Mouse (Mus musculus) MEL (cell line): ENCODE measurements around the gene Rnf130.

Experiments
- CHD2 ChIP-seq: IDR thresholded peaks from 2 replicates; pipeline ENCODE4 v1.6.1; 2011; ENCODE audit warnings: low read length, improper control_type of control experiment
- CTCF ChIP-seq, 3 experiments: IDR thresholded peaks in 2 of 3; conservative IDR thresholded peaks in 1 of 3; 2 replicates each; pipeline ENCODE4 v1.5.1; 2011 to 2012; ENCODE audit warnings: low read length in 3 of 3, low read depth in 2 of 3, mild to moderate bottlenecking in 2 of 3, improper control_type of control experiment in 1 of 3, inconsistent platforms in 1 of 3, mixed read lengths in 1 of 3, moderate library complexity in 1 of 3; ENCODE audit not compliant: control insufficient read depth in 1 of 3, insufficient read depth in 1 of 3, poor library complexity in 1 of 3, severe bottlenecking in 1 of 3
- EP300 ChIP-seq, 2 experiments: IDR thresholded peaks; 2 replicates each; pipeline ENCODE4 v1.6.1; 2011; ENCODE audit warnings: improper control_type of control experiment in 2 of 2, low read length in 2 of 2, low read depth in 1 of 2, mild to moderate bottlenecking in 1 of 2
- KAT2A ChIP-seq: conservative IDR thresholded peaks from 2 replicates; pipeline ENCODE4 v1.6.1; 2012; ENCODE audit warnings: low read depth, low read length, improper control_type of control experiment, inconsistent platforms
- MXI1 ChIP-seq: IDR thresholded peaks from 2 replicates; pipeline ENCODE4 v1.6.1; 2011; ENCODE audit warnings: mild to moderate bottlenecking, low read depth, low read length, improper control_type of control experiment
- POLR2A ChIP-seq, 2 experiments: IDR thresholded peaks; 2 replicates each; pipeline ENCODE4 v1.6.1; 2011 to 2012; ENCODE audit warnings: low read length in 2 of 2, mild to moderate bottlenecking in 2 of 2, control low read depth in 1 of 2, improper control_type of control experiment in 1 of 2, low read depth in 1 of 2, moderate library complexity in 1 of 2; ENCODE audit not compliant: control insufficient read depth in 1 of 2, insufficient read depth in 1 of 2, poor library complexity in 1 of 2
- RAD21 ChIP-seq: IDR thresholded peaks from 2 replicates; pipeline ENCODE4 v1.6.1; 2011; ENCODE audit warnings: mild to moderate bottlenecking, low read depth, low read length, improper control_type of control experiment
- SIN3A ChIP-seq: IDR thresholded peaks from 2 replicates; pipeline ENCODE4 v1.6.1; 2012; ENCODE audit warnings: low read length, improper control_type of control experiment, inconsistent platforms
- TAL1 ChIP-seq: IDR thresholded peaks from 2 replicates; pipeline ENCODE4 v1.6.1; 2012; ENCODE audit warnings: mild to moderate bottlenecking, inconsistent platforms, low read length, moderate library complexity, mixed read lengths
- USF1 ChIP-seq: IDR thresholded peaks from 2 replicates; pipeline ENCODE4 v1.6.1; 2014; ENCODE audit warnings: low read depth, mild to moderate bottlenecking, inconsistent platforms, low read length, improper control_type of control experiment, moderate library complexity
- USF2 ChIP-seq, 2 experiments: IDR thresholded peaks; 2 replicates each; pipeline ENCODE4 v1.6.1; 2011 to 2012; ENCODE audit warnings: improper control_type of control experiment in 2 of 2, low read length in 2 of 2, borderline replicate concordance in 1 of 2, inconsistent platforms in 1 of 2, low read depth in 1 of 2, mild to moderate bottlenecking in 1 of 2; ENCODE audit not compliant: insufficient read depth in 1 of 2
- ZMIZ1 ChIP-seq: IDR thresholded peaks from 2 replicates; pipeline ENCODE4 v1.6.1; 2012; ENCODE audit warnings: low read depth, mild to moderate bottlenecking, inconsistent platforms, low read length, improper control_type of control experiment, moderate library complexity

- TF ChIP-seq TAL1 (no peak), USF1 (no peak), CHD2 (no peak), POLR2A (IDR thresholded peaks at IDR 0.05; ENCODE audit: control insufficient read depth in 1 of 2, insufficient read depth in 1 of 2, low read depth in 1 of 2, low read length in 2 of 2, poor library complexity in 1 of 2) (no peak), CTCF (IDR thresholded peaks at IDR 0.05 in 2 of 3, conservative IDR thresholded peaks at IDR 0.05 in 1 of 3; ENCODE audit: control insufficient read depth in 1 of 3, insufficient read depth in 1 of 3, low read depth in 2 of 3, low read length in 3 of 3, poor library complexity in 1 of 3, severe bottlenecking in 1 of 3) (no peak), SIN3A (no peak), RAD21 (no peak), KAT2A (no peak), USF2 (IDR thresholded peaks at IDR 0.05; ENCODE audit: borderline replicate concordance in 1 of 2, insufficient read depth in 1 of 2, low read depth in 1 of 2, low read length in 2 of 2) (no peak), EP300 (IDR thresholded peaks at IDR 0.05; ENCODE audit: low read depth in 1 of 2, low read length in 2 of 2) (no peak), MXI1 (no peak), ZMIZ1 (no peak)
These were observed 129.0 kb downstream of the Rnf130 start for GRCm38 (mm10) chr11:50154166-50154565.
